Mouse (Mus musculus) kidney, embryonic 14.5 days (tissue): Measurements from ENCODE around the gene Fam19a1. TPM values are rescaled to one million over a fixed set of nuclear protein-coding genes. Genes with fewer than 3 reads are reported as not detected.
"Not testable (repeated sequence)": the region's sequence is repeated elsewhere in the genome, so short reads cannot be mapped to it uniquely, and the experiment has no call there.

Source experiments
- ATAC-seq: fragments of 200-750 bp; cut with Nextera tagmentation; 2 replicates; pipeline ENCODE4 v1.8.0; 2017; ENCODE audit warnings: moderate number of reproducible peaks, mild to moderate bottlenecking, moderate TSS enrichment, moderate library complexity; ENCODE audit not compliant: low FRiP score, low TSS enrichment
- H3K27ac ChIP-seq: fragments of 300-500 bp; sonication (generic); 2 replicates; pipeline ENCODE4 v1.5.1; 2014; ENCODE audit warnings: low read depth, mild to moderate bottlenecking, low read length, moderate library complexity, mixed read lengths
- H3K27me3 ChIP-seq: fragments of 300-500 bp; sonication (generic); 2 replicates; pipeline ENCODE4 v1.6.1; 2014; ENCODE audit warnings: mild to moderate bottlenecking, low read length; ENCODE audit not compliant: control insufficient read depth, insufficient read depth
- H3K36me3 ChIP-seq: fragments of 300-500 bp; sonication (generic); 2 replicates; pipeline ENCODE4 v1.6.1; 2014; ENCODE audit warnings: low read length, mixed read lengths; ENCODE audit not compliant: control insufficient read depth, insufficient read depth
- H3K4me1 ChIP-seq: fragments of 300-500 bp; sonication (generic); 2 replicates; pipeline ENCODE4 v1.6.1; 2014; ENCODE audit warnings: low read length, mixed read lengths; ENCODE audit not compliant: control insufficient read depth, insufficient read depth
- H3K4me2 ChIP-seq: fragments of 300-500 bp; sonication (generic); replicated peaks from 2 replicates; pipeline ENCODE4 v1.6.1; 2014; ENCODE audit warnings: low read depth, mild to moderate bottlenecking, low read length
- H3K4me3 ChIP-seq: fragments of 300-500 bp; sonication (generic); 2 replicates; pipeline ENCODE4 v1.5.1; 2014; ENCODE audit warnings: mild to moderate bottlenecking, low read length
- H3K9ac ChIP-seq: fragments of 300-500 bp; sonication (generic); 2 replicates; pipeline ENCODE4 v1.6.1; 2014; ENCODE audit warnings: low read depth, mild to moderate bottlenecking, low read length, moderate library complexity
- H3K9me3 ChIP-seq: fragments of 300-500 bp; sonication (generic); 2 replicates; pipeline ENCODE4 v1.6.1; 2016; ENCODE audit warnings: low read length; ENCODE audit not compliant: control insufficient read depth
- WGBS: fragments of 180-500 bp; shearing (Covaris S2); extraction: QIAGEN DNeasy Blood & Tissue Kit; methylation state at CpG from one replicate; pipeline ENCODE4 v1.1.7; 2014; 5-methylcytosine and 5-hydroxymethylcytosine counted together
- polyA plus RNA-seq: library from polyadenylated mRNA; unstranded; fragments of >200 nt; fragmentation: Nextera tagmentation; extraction: Ambion mirVana; gene quantifications from 2 replicates; pipeline ENCODE4 v1.2.1, GENCODE M21; 2014

Fam19a1 gene
- polyA plus RNA-seq, 1 experiment from 2014 or later, result 6.2 TPM

DNA sequence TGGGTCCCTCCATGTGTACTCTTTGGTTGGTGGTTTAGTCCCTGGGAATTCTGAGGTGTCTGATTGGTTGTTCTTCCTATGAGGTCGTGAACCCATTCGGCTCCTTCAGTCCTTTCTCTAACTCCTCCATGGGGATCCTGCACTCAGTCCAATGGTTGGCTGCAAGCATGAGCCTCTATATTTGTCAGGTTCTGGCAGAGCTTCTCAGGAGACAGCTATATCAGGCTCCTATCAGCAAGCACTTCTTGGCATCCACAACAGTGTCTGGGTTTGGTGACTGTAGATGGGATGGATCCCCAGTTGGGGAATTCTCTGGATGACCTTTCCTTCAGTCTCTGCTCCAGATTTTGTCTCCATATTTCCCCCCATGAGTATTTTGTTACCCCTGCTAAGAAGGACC is 86.0 kb downstream of the Fam19a1 start:
- H3K27ac ChIP-seq, H3K9ac ChIP-seq, H3K4me2 ChIP-seq, H3K36me3 ChIP-seq, H3K27me3 ChIP-seq, ATAC-seq, H3K4me3 ChIP-seq, H3K4me1 ChIP-seq, H3K9me3 ChIP-seq: not testable (repeated sequence)
- WGBS, result 91% methylated on average over 2 of the region's 2 CpGs

DNA sequence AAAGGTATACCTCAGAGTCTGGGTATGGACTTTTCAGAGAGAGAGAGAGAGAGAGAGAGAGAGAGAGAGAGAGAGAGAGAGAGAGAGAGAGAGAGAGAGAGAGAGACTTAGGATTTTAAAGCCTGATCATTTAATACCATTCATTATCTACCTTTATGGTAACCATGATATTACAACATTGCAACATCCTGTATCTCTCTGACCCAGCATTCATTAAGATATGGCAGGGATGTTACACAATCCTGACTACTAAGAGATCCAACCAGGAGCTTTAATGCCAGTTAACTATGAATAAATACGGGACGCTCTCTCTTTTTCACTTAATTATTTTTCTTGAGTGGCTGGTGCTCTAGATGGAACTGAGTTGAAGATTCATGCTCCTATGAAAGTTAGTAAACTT is 92.4 kb downstream of the Fam19a1 start:
- H3K9me3 ChIP-seq, result no peaks in the 10 kb centered on the region
- no peaks in the 10 kb centered on the region for H3K27me3 ChIP-seq
- H3K4me2 ChIP-seq, result no peak overlapping the region
- H3K27ac ChIP-seq, result no peak overlapping the region
- no peaks in the 10 kb centered on the region for H3K36me3 ChIP-seq
- no peaks in the 10 kb centered on the region for H3K4me1 ChIP-seq
- no peak overlapping the region for H3K9ac ChIP-seq
- 96% methylated on average over 2 of the region's 2 CpGs for WGBS
- no peak for ATAC-seq
- no peak overlapping the region for H3K4me3 ChIP-seq

DNA sequence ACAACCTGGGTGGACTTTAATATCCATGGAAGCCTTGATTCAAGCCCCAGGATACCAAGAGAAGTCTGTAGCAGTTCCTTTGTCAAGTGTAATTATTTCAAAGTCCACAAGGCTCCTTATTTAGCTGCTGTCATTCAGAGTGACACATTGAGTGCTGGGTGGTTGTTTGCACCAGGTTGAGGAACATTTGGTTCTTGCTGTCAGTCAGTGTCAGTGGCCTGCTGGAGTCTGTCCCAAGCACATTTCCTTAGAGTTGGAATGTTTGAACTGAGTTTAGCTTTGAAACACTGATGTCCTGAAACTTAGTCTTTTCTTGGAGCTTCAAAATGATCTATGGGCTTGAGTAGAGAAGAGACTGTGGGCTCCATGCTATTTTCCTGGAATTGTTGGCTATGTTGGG is 121.9 kb downstream of the Fam19a1 start:
- no peak overlapping the region for H3K4me3 ChIP-seq
- no peak overlapping the region for H3K27ac ChIP-seq
- H3K36me3 ChIP-seq, result no peaks in the 10 kb centered on the region
- no peak for ATAC-seq
- no peak overlapping the region for H3K9ac ChIP-seq
- no peaks in the 10 kb centered on the region for H3K4me1 ChIP-seq
- no peaks in the 10 kb centered on the region for H3K9me3 ChIP-seq
- H3K4me2 ChIP-seq, result no peak overlapping the region
- no peaks in the 10 kb centered on the region for H3K27me3 ChIP-seq

DNA sequence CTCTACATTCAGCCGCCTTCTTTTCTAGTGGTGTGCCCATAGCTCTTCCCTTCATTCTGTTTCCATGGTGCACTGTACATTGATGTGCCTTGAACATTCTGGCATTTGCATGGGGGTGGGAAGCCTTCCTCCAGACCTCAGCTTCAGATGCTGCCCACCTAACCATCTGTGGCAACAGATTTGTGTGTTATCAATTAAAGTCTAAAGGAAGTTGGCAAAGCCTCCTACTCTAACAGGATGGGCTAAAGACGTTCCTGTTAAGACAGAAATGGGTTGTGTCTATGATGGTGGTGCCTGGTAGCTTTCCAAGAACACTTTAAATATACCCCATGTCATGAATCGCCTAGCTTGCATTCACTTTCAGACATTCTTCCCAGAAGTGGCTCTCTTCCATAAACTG is 131.4 kb downstream of the Fam19a1 start:
- Histone ChIP-seq H3K27ac (no peak overlapping the region), H3K36me3 (no peaks in the 10 kb centered on the region), H3K4me3 (no peak overlapping the region), H3K9ac (no peak overlapping the region), H3K9me3 (no peaks in the 10 kb centered on the region), H3K4me1 (no peaks in the 10 kb centered on the region), H3K4me2 (no peak overlapping the region), H3K27me3 (no peaks in the 10 kb centered on the region)
- ATAC-seq, result no peak
- WGBS, result 88% methylated on average over 3 of the region's 3 CpGs

DNA sequence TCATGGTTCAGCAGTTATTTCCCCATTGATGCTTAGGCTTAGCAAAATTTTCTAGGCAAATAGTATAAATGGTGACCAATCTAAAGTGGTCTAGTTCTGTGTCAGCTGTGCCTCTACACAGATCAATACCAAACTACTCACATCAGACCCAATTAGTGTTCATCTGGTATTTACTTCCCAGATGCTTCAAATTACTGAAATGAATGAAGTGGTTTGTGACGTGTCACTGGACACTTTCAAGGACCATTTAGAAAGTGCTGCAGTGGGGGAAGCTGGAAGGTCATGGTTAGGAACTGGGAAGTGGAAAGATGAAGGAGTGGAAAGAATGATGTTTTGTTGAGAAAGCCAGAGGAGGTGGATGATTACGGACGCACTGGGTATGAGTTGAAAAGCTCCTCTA is 139.0 kb downstream of the Fam19a1 start:
- 83% methylated on average over 3 of the region's 3 CpGs for WGBS
- Histone ChIP-seq H3K9ac (no peak overlapping the region), H3K4me1 (no peaks in the 10 kb centered on the region)

DNA sequence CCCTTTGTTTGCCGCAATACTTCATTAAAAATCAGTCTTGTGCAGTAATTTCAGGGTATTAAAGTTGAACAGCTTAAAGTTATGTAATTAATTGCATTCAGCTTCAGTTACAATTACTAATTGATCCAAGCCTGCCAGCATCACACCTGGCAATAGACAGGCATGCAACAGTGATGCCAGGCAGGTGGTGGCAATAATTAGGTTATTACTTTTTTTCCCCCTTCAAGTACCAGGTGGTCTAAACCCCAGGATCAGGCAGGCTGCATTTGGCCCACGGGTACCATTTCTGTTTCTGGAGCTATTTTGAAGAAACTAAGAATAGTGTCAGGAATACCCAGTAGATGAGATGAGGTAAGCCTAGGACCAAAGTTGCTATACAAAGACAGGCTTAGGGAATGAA is 141.9 kb downstream of the Fam19a1 start:
- Histone ChIP-seq H3K36me3 (no peaks in the 10 kb centered on the region), H3K27ac (no peak overlapping the region), H3K9ac (no peak overlapping the region), H3K4me1 (no peaks in the 10 kb centered on the region), H3K4me3 (no peak overlapping the region), H3K4me2 (no peak overlapping the region), H3K9me3 (no peaks in the 10 kb centered on the region), H3K27me3 (no peaks in the 10 kb centered on the region)
- WGBS, result 88% methylated on average over 2 of the region's 2 CpGs
- ATAC-seq, result no peak

More for the DNA sequence above, 139.0 kb downstream of the Fam19a1 start:
- no peaks in the 10 kb centered on the region for H3K9me3 ChIP-seq
- H3K4me2 ChIP-seq, result no peak overlapping the region
- H3K4me3 ChIP-seq, result no peak overlapping the region
- no peak overlapping the region for H3K27ac ChIP-seq
- no peak for ATAC-seq
- no peaks in the 10 kb centered on the region for H3K27me3 ChIP-seq
- no peaks in the 10 kb centered on the region for H3K36me3 ChIP-seq

DNA sequence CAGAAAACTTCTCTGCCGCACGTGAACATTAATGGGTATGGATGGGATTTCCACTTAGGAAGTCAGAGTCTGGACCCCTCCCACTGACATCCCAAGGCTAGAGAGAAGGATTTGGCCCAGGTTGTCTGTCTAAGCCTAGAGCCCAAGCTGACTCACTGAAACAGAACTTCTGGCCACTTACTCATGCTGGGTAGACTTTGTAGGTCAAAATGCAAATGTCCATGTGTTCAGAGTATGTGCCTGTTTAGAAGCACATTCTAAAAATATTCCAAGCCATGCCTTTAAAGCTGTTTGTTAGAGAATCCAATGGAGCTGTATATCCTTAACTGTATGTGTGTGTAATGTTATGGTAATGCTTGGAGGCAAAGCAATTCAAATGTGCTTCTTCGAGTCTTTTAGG is 145.7 kb downstream of the Fam19a1 start:
- no peaks in the 10 kb centered on the region for H3K27me3 ChIP-seq
- no peak overlapping the region for H3K4me3 ChIP-seq
- ATAC-seq, result no peak
- no peaks in the 10 kb centered on the region for H3K36me3 ChIP-seq
- H3K4me1 ChIP-seq, result no peaks in the 10 kb centered on the region
- H3K27ac ChIP-seq, result no peak overlapping the region
- H3K9ac ChIP-seq, result no peak overlapping the region
- 93% methylated on average over 3 of the region's 3 CpGs for WGBS
- H3K9me3 ChIP-seq, result no peaks in the 10 kb centered on the region
- H3K4me2 ChIP-seq, result no peak overlapping the region

DNA sequence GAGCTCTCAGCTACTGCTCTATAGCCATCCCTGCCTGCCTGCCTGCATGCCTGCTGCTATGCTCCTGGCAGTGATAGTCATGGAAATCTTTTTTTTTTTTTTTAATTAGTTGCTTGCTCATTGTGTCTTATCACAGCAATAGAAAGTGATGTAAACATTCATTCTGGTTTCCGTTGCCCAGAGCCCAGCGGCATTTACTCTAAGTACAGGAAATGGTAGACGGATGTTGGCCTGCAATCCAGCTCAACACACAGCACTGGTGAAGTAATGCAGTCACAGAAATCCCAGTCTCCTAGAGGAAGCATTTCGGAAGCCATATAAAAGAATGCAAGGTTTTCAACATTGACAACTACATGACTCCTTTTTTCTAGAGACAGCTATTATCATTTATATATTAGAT is 153.5 kb downstream of the Fam19a1 start:
- ATAC-seq, result no peak
- H3K4me3 ChIP-seq, result no peak overlapping the region
- 91% methylated on average over 4 of the region's 4 CpGs for WGBS

DNA sequence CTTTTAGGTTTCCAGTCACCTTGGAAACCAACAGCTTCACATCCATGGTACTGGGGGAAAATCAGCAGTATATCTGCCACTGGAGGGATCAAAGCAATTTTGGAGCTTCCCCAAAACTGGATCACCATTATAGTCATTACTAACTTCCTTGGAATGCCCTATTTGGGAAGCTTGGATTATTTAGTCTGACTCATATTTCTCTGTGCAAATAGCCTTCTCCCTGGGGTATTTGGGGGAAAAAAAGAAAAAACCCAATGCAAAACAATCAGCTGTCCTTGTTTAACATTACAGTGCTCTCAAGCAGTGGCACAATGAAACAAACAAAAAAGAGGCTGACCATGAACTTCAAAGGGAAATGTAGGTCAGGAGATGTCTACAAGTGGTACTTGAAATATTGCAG is 155.8 kb downstream of the Fam19a1 start:
- H3K4me3 ChIP-seq, result no peak overlapping the region
- H3K27ac ChIP-seq, result no peak overlapping the region
- ATAC-seq, result no peak
- H3K9me3 ChIP-seq, result no peaks in the 10 kb centered on the region
- H3K4me2 ChIP-seq, result no peak overlapping the region
- no peak overlapping the region for H3K9ac ChIP-seq
- H3K4me1 ChIP-seq, result no peaks in the 10 kb centered on the region
- H3K36me3 ChIP-seq, result no peaks in the 10 kb centered on the region
- H3K27me3 ChIP-seq, result no peaks in the 10 kb centered on the region

More for the DNA sequence above, 153.5 kb downstream of the Fam19a1 start:
- Histone ChIP-seq H3K9me3 (no peaks in the 10 kb centered on the region), H3K27ac (no peak overlapping the region), H3K9ac (no peak overlapping the region), H3K4me2 (no peak overlapping the region), H3K36me3 (no peaks in the 10 kb centered on the region), H3K27me3 (no peaks in the 10 kb centered on the region), H3K4me1 (no peaks in the 10 kb centered on the region)

DNA sequence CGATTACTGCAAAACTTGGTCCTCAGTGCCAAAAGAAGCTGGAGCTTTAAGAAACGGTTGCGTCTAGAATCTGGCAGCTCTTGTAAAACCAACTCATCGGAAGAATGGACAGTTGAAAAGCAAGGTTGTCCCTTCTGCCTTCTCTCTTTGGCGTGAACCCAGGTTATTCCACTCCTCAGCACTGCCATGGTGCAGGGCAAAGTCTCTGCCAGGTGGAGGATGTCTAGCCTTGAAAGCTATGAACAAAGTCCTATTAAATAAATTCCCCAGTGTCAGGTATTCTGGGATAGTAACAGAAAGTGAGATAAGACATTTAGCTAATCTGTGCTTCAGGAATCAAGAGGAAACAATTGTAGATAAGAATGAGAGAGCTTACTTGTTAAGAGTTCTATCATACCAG is 157.5 kb downstream of the Fam19a1 start:
- no peak overlapping the region for H3K27ac ChIP-seq
- no peak overlapping the region for H3K4me2 ChIP-seq
- WGBS, result 94% methylated on average over 5 of the region's 5 CpGs
- no peaks in the 10 kb centered on the region for H3K36me3 ChIP-seq
- H3K4me3 ChIP-seq, result no peak overlapping the region
- no peak overlapping the region for H3K9ac ChIP-seq
- ATAC-seq, result no peak
- H3K9me3 ChIP-seq, result no peaks in the 10 kb centered on the region
- no peaks in the 10 kb centered on the region for H3K4me1 ChIP-seq
- no peaks in the 10 kb centered on the region for H3K27me3 ChIP-seq
